Mouse (Mus musculus) CH12.LX (cell line): Measurements from ENCODE around the gene Cop1. TPM values are rescaled to one million over a fixed set of nuclear protein-coding genes. Genes with fewer than 3 reads are reported as not detected.

Experiments
- DNase-seq: peaks from one replicate; pipeline ENCODE4 v3.0.0-alpha.2; 2013; ENCODE audit errors: extremely low read depth
- H3K27ac ChIP-seq: 2 replicates; pipeline ENCODE4 v1.5.1; 2012; ENCODE audit warnings: low read depth, mild to moderate bottlenecking, control low read depth, moderate library complexity; ENCODE audit not compliant: insufficient read depth
- H3K27me3 ChIP-seq: replicated peaks from 2 replicates; pipeline ENCODE3; 2012; ENCODE audit warnings: inconsistent platforms
- H3K36me3 ChIP-seq, 2 experiments: replicated peaks in 1 of 2; 2 replicates each; pipeline versions ENCODE3 to v1.6.1; 2012; ENCODE audit warnings: inconsistent platforms in 1 of 2, low read length in 1 of 2, mild to moderate bottlenecking in 1 of 2, mixed read lengths in 1 of 2, moderate library complexity in 1 of 2; ENCODE audit not compliant: control insufficient read depth in 1 of 2, insufficient read depth in 1 of 2
- H3K4me1 ChIP-seq, 2 experiments: 2 replicates each; pipeline ENCODE4 v1.6.1; 2012; ENCODE audit warnings: inconsistent platforms in 1 of 2, moderate library complexity in 1 of 2; ENCODE audit not compliant: insufficient read depth in 2 of 2, control insufficient read depth in 1 of 2
- H3K4me2 ChIP-seq: 2 replicates; pipeline ENCODE4 v1.6.1; 2012; ENCODE audit warnings: low read depth, mild to moderate bottlenecking, control low read depth; ENCODE audit not compliant: poor library complexity, insufficient read depth, severe bottlenecking
- H3K4me3 ChIP-seq, 3 experiments: fragments of 150-350 bp in 1 of 3; sonication (generic) in 1 of 3; replicated peaks in 1 of 3; 2 replicates each; pipeline versions ENCODE3 to v1.5.1; 2011 to 2012; ENCODE audit warnings: low read depth in 2 of 3, low read length in 2 of 3, mild to moderate bottlenecking in 2 of 3, moderate library complexity in 2 of 3, control low read depth in 1 of 3, improper control_type of control experiment in 1 of 3, inconsistent platforms in 1 of 3, mixed read lengths in 1 of 3; ENCODE audit not compliant: poor library complexity in 1 of 3
- H3K79me2 ChIP-seq: replicated peaks from 2 replicates; pipeline ENCODE4 v1.6.1; 2012; ENCODE audit warnings: mild to moderate bottlenecking, moderate library complexity; ENCODE audit not compliant: control insufficient read depth, poor library complexity, insufficient read depth, severe bottlenecking; ENCODE audit errors: extremely low read depth
- H3K9ac ChIP-seq: 2 replicates; pipeline ENCODE4 v1.6.1; 2012; ENCODE audit warnings: low read depth, mild to moderate bottlenecking, control low read depth, moderate library complexity; ENCODE audit not compliant: insufficient read depth
- H3K9me3 ChIP-seq: replicated peaks from 2 replicates; pipeline ENCODE3; 2012; ENCODE audit warnings: low read length, inconsistent platforms, mixed read lengths
- CHD1 ChIP-seq: IDR thresholded peaks from 2 replicates; pipeline ENCODE4 v1.6.1; 2012; ENCODE audit warnings: low read depth, low read length, improper control_type of control experiment, inconsistent platforms
- EP300 ChIP-seq: IDR thresholded peaks from 2 replicates; pipeline ENCODE4 v1.6.1; 2011; ENCODE audit warnings: low read length, improper control_type of control experiment
- ETS1 ChIP-seq: conservative IDR thresholded peaks from 2 replicates; pipeline ENCODE4 v1.6.1; 2012; ENCODE audit warnings: low read depth, mild to moderate bottlenecking, inconsistent platforms, low read length, improper control_type of control experiment, moderate library complexity
- HCFC1 ChIP-seq: IDR thresholded peaks from 2 replicates; pipeline ENCODE4 v1.6.1; 2012; ENCODE audit warnings: low read depth, mild to moderate bottlenecking, inconsistent platforms, low read length, improper control_type of control experiment
- IRF4 ChIP-seq: IDR thresholded peaks from 2 replicates; pipeline ENCODE4 v1.6.1; 2014; ENCODE audit warnings: low read depth, mild to moderate bottlenecking, inconsistent platforms, low read length, improper control_type of control experiment
- JUN ChIP-seq: IDR thresholded peaks from 2 replicates; pipeline ENCODE4 v1.6.1; 2011; ENCODE audit warnings: low read depth, mild to moderate bottlenecking, low read length, improper control_type of control experiment, moderate library complexity; ENCODE audit not compliant: insufficient read depth
- JUND ChIP-seq: conservative IDR thresholded peaks from 2 replicates; pipeline ENCODE4 v1.6.1; 2011; ENCODE audit warnings: low read depth, low read length, improper control_type of control experiment
- MAX ChIP-seq: IDR thresholded peaks from 2 replicates; pipeline ENCODE4 v1.6.1; 2011; ENCODE audit warnings: low read length, improper control_type of control experiment
- MEF2A ChIP-seq: IDR thresholded peaks from 2 replicates; pipeline ENCODE4 v1.6.1; 2014; ENCODE audit warnings: low read depth, mild to moderate bottlenecking, inconsistent platforms, low read length, improper control_type of control experiment, borderline replicate concordance
- MXI1 ChIP-seq: IDR thresholded peaks from 2 replicates; pipeline ENCODE4 v1.6.1; 2011; ENCODE audit warnings: mild to moderate bottlenecking, low read depth, low read length, improper control_type of control experiment
- MYC ChIP-seq: IDR thresholded peaks from 2 replicates; pipeline ENCODE4 v1.6.1; 2011; ENCODE audit warnings: low read depth, mild to moderate bottlenecking, improper control_type of control experiment, low read length
- NRF1 ChIP-seq: IDR thresholded peaks from 2 replicates; pipeline ENCODE4 v1.6.1; 2014; ENCODE audit warnings: low read depth, mild to moderate bottlenecking, inconsistent platforms, low read length, improper control_type of control experiment, moderate library complexity
- TCF12 ChIP-seq: IDR thresholded peaks from 2 replicates; pipeline ENCODE4 v1.6.1; 2014; ENCODE audit warnings: low read depth, mild to moderate bottlenecking, inconsistent platforms, low read length, improper control_type of control experiment
- UBTF ChIP-seq: IDR thresholded peaks from 2 replicates; pipeline ENCODE4 v1.6.1; 2012; ENCODE audit warnings: low read depth, mild to moderate bottlenecking, inconsistent platforms, low read length, improper control_type of control experiment, moderate library complexity
- USF2 ChIP-seq: conservative IDR thresholded peaks from 2 replicates; pipeline ENCODE4 v1.6.1; 2011; ENCODE audit warnings: low read depth, low read length, improper control_type of control experiment
- dilution Hi-C: fragments of 300-500 bp; cut with MboI; formaldehyde crosslinking; loops from 2 replicates; pipeline ENCODE4 v1.14.3; 2020; ENCODE audit warnings: low sequenced_read_pairs; ENCODE audit not compliant: extremely low pct_unique_long_range_greater_than_20kb, extremely low pct_ligation_motif_present
- in situ Hi-C: fragments of 300-500 bp; cut with MboI; formaldehyde crosslinking; loops from 3 replicates; pipeline ENCODE4 v1.14.3; 2019; ENCODE audit warnings: low sequenced_read_pairs, low pct_ligation_motif_present, low pct_unique_long_range_greater_than_20kb, mixed read lengths
- polyA plus RNA-seq: library from polyadenylated mRNA; unstranded; fragments of >175 nt; gene quantifications from 2 replicates; pipeline ENCODE4 v1.2.1, GENCODE M21; 2012; ENCODE audit warnings: low read depth; ENCODE audit not compliant: insufficient read length
- total RNA-seq, 2 experiments: library from RNA; depleted of rRNA; stranded (reverse); fragments of 300-350 nt in 1 of 2; fragments of >200 nt in 1 of 2; gene quantifications; 2 replicates each; pipeline ENCODE4 v1.2.3; 2012 to 2014

Gene Cop1
- total and polyA plus RNA-seq, 3 experiments: 54.6 to 93.2 (median 79.0) TPM

DNA sequence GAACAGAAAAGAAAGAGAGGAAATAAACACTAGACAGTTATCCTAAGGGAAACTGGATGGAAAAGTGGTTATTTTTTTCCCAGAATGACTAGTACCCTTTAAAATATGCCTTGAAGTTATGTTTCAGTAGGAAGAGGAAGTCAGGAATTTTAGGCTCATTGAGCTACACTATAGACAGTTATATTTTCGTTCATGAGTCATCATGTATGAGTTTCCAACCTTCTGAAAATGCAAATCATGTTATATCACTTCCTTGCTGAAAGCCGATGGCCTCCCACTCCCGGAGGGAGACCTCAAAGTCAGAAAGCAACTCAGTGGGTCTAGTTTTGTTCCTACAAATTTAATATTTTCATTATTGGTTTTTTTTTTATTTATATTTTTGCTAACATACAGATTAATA, 33.5 kb upstream of the Cop1 start:
- no peak overlapping the region for H3K9ac ChIP-seq
- H3K27ac ChIP-seq: no peak overlapping the region
- in situ Hi-C loops: no loop called here

DNA sequence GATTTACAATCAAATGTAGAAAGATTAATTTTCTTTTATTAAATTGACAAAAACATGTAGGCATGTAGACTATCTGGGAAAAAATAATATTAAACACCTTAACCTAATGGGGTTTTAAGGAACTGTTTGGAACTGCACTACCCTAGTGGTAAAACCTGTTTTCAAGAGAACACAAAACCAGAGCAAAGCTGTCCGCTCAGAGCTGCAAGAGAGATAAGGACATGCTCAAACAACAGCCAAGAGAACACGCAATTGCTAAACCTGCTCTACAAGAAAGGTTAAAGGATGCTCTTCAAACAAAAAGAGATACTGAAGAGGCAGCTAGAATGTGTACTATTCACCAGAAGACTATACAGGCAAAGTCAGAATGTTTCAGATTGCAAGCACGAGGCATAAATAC, 32.5 kb upstream of the Cop1 start:
- Histone ChIP-seq H3K4me3 (no peak overlapping the region), H3K9me3 (no peaks in the 10 kb centered on the region), H3K27ac (no peak overlapping the region), H3K36me3 (no peaks in the 10 kb centered on the region), H3K9ac (no peak overlapping the region), H3K4me2 (no peak overlapping the region), H3K27me3 (no peaks in the 10 kb centered on the region), H3K79me2 (no peaks in the 10 kb centered on the region), H3K4me1 (peaks cover 0 to 9% of the 10 kb centered on the region in 2 experiments; a peak in 2 of 4 replicates)
- no peak for DNase-seq
- in situ Hi-C loops: no loop called here
- dilution Hi-C loops: no loop called here
- TF ChIP-seq TCF12: no peak
- no peak for TF ChIP-seq CHD1
- TF ChIP-seq NRF1: no peak
- no peak for TF ChIP-seq UBTF
- no peak for TF ChIP-seq ETS1
- no peak for TF ChIP-seq MXI1
- TF ChIP-seq HCFC1: no peak
- TF ChIP-seq MAX: no peak

More for the DNA sequence above, 33.5 kb upstream of the Cop1 start:
- H3K4me1 ChIP-seq: peaks cover 0 to 9% of the 10 kb centered on the region in 2 experiments; a peak in 2 of 4 replicates
- peak; percentile 71 for TF ChIP-seq EP300
- peak; percentile 48 for TF ChIP-seq ETS1
- peak; percentile 69 for TF ChIP-seq JUND
- no peak for TF ChIP-seq USF2
- no peak for TF ChIP-seq MYC
- TF ChIP-seq MEF2A: peak; percentile 40; the same call in 1 of the 2 replicates
- TF ChIP-seq IRF4: peak; percentile 47; the same call in 1 of the 2 replicates
- peak; percentile 70 for TF ChIP-seq JUN
- no peaks in the 10 kb centered on the region for H3K36me3 ChIP-seq
- no peak overlapping the region for H3K4me3 ChIP-seq
- no peaks in the 10 kb centered on the region for H3K9me3 ChIP-seq
- no peaks in the 10 kb centered on the region for H3K27me3 ChIP-seq
- H3K4me2 ChIP-seq: no peak overlapping the region
- peak; percentile 33 for DNase-seq
- H3K79me2 ChIP-seq: no peaks in the 10 kb centered on the region
- dilution Hi-C loops: no loop called here
